Mouse (Mus musculus) NIH3T3 (cell line): ENCODE measurements at regions not wholly inside any gene's neighbourhood (a gene's known extent, or its start where the extent isn't known, plus 50 kb on each side); places are given as distances from the start of the nearest gene placed in this dataset.

Experiments used
- DNase-seq: peaks from one replicate; pipeline ENCODE4 v3.0.0-alpha.2; 2012; ENCODE audit warnings: low read depth

DNA sequence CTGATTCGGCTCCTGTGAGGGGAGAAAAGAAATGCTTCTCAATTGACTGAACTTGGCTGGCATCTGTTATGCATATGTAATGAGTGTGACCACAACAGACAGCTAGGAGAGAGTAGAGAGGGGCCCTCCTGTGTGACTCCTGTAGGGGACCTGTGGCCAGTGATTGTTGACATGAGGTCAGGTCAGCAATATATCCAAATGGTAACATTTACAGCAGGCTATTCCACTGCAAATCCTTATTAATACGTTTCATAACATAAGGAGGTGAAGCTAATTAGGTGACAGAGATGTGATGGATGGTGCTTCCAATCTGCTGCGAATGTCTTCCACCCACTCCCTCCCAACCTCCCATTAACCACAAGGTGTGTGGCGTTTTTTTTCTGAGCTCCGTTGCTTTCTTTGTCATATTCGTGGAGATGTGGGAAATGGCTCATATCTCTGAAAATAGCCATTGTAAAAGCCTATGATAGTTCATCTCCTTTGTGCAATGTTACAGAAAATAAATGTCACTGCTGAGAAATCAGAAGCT lies 309.5 kb downstream of the Irx1 start:
- no peak for DNase-seq

DNA sequence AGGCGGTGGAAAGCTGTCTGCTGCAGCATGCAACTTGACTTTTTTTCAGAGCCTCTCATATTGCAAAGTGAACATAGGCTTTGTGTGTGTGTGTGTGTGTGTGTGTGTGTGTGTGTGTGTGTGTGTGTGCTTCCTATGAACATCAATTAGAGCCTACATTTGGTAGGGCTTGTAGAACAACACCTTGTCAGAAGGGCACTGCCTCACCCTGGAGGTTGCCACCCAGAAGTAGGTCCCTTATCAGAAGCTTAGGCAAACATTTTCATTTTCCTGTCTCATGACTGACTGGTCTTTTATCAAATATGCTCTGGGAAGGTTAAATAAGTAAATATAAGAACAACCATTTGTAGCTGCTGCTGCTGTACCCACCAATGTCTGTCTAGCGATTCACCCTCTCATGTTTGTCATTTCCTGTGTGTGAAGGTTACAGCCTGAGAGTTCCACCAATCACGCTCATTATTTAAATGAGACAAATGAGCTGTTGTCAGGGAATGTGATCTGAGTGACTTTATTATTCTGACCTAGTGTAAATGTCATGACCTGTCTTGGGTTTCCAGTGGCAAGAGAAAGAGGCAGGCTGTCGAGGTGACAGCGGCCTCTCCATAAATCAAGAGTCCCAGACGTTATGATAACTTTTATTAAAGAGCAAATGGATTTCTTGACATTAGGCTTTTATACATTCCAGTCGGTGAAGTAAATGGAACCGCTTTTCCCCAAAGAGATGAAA lies 310.1 kb downstream of the Irx1 start:
- no peak for DNase-seq

DNA sequence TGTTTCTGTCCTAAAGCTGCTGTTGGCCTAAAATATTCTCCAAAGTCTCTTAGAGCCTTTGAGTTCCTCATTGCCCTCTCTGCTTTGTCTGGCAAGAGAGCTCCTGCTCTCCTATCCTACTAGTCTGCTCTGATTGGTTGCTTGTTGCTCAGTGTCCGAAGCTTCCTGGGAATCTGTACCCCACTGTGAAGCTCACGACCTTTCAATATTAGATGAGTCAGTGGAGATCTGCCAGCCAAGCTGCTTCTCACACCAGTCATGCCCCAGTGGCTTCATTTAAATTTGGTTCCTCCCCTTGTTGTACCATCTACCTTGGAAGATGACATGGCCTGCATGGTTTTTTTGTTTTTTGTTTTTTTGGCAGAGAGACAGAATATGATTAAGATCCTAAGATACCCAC lies 313.6 kb downstream of the Irx1 start:
- peak; percentile 22 for DNase-seq

DNA sequence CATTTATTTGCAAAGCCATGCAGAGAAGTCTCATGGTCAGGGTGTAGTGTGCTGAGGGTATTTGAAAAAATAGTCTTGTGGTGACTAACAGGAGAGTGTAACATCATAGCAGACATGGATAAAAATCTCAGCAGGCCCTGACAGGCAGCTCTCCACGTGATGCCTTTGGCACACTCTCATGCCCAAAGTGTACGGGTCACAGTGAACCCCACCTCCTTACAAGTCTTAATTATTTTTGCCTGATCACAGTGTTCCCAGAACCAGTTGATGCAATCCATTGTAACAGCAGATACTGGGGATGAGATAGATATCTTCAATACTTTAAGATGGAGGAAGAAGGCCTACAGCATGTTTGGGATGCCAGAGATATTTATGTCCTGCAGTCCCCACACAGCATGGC lies 314.5 kb downstream of the Irx1 start:
- DNase-seq, result peak; percentile 19

DNA sequence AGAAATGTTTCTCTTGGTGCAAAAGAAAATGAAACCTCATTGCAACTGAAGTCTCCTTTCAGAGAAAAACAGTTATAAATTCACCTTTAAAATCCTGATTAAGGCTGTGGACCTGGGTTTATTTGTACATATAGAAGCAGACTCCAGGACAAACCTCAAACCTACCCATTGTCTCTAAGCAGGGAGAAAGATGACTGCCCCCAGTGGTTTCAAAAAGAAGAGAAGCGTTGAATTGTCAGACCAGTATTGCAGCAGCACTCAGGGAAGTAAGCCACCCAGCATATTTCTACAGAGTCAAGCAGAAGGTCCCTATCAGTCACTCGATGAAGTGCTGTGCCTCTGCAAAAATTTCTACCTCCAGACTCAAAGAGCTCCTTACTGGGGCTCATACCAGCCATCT lies 332.1 kb downstream of the Irx1 start:
- no peak for DNase-seq

DNA sequence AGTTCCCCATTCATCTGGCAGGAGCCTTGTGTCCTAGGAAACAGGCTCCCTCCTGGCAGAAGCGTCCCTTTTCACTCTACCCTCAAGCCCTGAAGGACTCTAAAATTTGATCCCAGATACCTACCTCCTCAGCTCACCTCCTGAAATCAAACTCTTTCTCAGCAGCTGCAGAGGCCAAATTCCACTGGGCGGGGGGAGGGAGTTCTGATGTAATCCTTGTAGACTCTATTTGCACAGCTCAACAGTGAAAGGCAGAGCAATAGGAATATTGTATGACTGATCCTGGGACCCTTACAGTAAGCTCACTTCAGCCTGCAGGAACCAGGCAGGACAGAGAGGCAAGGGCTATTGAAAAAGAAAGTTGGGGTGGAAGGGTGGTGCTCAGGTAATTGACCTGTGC lies 346.3 kb downstream of the Irx1 start:
- DNase-seq, result no peak

DNA sequence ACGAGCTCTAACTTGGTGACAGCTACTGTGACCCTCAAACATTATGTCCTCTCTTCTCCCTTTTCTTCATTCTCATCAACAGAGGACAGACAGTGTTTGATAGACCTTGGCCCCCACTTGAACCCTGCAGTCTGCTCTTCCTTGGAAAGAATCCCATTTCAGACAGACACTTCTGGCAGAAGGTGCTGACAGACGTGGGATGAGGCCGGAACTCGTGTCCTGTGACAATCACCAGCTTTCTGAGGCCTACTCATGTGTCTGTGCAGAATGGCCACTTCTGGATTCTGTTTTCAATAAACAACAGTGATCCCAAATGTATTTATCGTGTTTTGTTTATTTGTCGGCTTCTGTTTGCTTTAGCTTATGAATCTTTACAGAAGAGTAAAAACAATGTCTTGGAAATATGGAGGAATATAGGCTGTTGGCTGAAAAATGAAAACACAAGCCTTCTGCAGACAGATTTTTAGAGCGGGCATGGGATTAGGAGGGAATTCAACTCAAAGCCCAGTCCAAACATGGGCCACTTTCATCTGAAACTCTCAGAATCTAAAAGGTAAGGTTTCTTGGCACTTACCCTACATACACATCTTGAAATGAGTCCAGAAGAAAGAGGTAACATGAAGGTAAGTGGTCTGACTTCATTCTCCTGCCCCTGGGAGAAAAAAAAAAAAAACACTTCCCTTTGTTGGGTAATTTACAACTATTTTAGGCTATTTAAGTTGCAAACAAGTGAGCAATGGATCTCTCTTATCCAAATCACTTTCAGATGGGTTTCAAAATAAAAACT lies 350.9 kb downstream of the Irx1 start:
- DNase-seq, result no peak

DNA sequence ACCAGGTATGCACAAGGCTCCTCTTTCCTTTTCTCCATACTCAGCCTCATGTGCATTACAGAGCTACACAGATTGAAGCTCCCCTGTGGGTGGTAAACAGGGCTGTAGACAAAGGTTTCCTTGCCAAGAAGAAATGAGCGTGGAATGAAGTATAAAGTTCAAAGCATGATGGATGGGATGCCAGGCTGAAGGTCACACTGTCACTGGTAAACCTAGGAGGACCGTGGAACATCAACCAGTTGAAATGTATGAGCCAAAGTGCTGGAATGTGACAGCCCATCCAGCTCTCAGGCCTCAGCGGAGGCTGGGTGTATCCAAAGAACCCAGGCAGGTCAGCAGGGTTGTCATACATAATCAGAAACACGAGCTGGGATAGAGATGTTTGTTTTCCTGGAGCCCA lies 381.0 kb downstream of the Irx1 start:
- no peak for DNase-seq

DNA sequence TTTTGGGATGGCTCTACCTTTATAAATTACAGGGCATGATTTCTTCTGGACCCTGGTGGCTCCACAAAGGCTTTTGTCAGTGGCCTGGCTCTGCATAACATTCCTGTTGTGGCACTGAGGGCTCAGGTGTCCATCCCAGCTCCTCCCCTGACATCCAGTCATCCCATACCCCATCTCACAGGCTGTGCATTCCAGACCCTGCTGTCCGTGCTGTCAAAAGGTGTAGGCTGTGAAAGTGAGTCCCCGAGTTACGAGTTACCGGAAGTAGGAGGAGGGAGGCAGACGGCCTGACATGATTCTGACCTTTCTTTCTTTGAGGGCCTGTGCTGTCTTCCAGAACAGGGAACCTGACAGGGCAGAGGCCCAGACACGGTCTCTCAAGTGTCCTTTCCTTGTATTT lies 397.6 kb downstream of the Irx1 start:
- no peak for DNase-seq

DNA sequence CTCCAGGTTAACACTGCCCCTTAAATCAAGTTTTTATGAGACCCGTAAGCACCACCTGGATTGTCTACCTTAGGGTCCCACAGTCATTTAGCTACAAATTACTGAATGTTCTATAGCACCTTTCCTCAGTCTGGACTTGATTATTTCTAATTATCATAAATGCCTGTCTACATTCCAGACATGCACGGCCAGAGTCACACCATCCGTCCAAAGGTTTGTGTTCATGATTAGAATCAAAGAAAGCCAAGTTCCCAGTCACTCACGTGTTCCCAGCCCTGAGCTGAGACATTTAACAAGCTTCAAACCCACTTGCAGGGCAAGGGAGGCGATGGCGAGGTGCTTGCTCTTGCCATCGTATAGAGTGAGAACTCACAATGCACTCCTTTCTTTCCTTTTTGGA lies 398.1 kb downstream of the Irx1 start:
- DNase-seq, result no peak

DNA sequence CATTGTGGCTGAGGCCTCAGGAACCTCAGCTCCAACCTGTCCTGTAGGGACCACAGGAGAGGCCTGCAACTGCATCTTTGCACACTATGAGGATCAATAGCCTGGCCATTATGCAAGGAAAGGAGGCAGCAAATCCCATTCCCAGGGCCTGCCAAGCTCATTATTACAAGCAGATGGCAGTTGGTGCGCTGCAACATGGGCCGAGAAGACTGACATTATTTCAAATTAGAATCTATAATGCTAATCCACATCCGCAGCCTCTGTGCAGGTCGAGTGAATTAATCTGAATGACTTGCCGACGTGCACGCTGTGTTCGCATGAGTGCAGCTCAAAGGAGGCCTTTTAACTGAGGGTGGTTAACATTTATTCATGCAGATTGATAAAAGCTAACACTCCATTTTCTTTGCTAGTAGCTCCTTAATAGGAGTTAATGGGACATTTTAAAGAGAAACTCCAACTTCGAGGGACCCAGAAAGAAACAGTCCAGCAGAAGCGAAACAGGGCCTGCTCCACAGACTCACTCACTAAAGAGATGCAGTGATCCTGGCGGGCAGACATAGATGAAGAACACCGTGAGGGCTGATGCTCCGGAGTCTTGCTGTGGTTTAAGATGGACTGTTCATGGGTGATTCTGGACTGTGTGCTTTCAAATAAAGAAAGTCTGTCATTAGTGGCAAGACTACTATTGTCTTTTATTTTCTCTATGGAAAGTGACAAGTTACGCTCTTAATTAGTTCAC lies 404.9 kb downstream of the Irx1 start:
- DNase-seq, result no peak

DNA sequence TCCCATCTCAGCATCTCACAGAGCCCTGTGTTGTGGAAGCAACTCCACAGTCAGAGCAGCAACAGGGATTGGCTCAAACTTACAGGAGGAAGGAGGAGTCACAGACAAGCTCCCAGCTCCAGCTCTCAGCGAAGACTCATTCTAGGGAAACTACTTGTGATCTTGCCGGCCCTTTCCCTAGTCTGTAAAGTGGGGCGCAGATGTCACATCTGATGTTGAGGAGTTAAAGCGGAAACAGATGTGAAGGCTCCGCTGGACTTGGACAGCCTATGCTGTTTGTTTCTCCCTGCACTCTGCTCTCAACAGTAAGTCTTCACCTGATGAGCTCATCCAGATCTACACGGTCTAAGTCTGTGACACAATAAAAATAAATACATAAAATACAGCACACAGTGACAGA lies 408.1 kb downstream of the Irx1 start:
- no peak for DNase-seq

DNA sequence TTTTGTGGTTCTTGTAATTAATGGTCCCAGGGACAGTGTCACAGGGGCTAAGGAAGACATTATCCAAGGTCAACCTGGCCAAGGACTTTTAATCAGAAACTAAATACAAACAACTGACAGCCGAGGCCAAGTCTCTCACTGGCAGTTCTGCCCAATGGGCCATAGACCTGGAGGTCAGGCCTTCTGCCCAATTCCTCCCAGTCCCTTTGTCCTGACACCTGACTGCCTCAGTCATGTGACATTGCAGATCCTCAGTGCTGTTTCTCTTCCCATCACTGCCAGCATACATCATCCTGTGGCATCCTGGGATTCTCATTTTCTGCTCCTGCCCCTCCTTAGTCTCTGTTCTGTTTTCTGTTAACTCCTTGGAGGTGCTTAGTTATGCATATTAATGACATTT lies 413.4 kb downstream of the Irx1 start:
- no peak for DNase-seq

DNA sequence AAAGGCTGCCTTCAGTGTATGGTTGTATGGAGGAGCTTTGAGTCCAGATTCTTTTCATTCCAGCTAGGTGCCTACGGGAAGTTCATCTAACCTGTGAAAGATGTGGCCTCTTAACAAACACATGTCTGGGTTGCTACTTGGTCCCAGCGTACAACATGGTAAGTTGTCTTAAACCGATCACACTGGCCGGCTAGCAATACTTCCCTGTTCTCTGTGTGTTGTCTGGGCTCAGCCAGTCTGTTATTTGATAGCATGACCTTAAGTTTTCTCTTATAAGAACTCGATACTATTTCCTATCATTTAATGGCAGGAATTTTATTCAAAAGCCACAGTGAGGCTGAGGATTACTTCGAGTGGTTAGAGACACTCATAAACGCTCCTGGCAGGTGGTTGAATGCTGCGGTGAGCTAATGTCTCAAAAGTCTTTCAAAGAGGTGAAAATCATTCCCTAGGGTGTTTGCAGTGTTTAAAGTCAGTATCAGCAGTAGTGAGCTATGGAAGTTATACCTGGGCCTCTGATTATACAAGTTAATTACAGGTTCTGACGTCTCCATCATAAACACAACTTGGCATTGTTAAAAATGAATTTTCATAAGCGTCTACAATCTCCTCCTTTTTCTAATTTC lies 414.2 kb downstream of the Irx1 start:
- no peak for DNase-seq

DNA sequence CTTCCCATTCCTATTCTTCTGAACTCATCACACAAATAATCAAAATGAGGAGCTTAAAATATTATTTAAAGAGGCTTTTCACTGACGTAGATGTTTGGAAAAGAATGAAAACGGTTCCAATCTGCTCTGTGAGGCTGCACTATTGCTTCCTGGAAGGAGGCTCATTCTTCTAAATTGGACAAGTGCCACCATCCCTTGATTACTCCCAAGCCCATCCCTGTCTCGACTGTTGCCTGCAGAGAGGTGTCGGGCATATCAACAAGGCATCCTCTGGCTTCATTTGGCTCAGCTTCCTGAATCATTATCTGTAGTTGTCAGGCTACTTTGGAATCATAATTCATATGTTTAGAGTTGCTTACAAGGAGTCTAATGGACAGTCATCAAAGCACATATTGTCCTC lies 425.3 kb downstream of the Irx1 start:
- DNase-seq, result no peak

DNA sequence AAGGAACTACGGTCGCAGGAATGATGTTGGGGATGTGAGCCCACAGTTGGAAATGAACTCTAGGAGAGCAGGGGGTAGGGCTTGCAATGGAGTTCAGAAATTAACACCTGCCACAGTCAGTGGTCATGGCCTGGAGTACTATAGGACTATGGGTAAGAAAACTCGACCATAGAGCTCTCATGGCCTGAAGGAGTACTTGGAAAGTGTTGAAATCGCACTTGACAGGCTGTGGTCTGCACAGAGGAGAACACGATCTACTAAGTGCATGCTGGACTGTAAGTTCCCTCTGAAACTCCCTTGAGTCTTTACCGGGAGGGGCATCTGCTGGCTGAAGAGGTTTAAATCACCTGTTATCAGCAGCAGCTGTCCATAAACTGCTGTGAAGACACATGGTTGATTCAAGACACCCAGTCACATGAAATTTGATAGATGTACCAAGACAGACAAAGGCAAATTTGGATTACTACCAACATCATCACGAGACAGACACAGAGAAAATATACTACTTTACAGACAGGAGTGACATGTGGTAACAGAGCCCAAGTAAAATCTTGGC lies 430.6 kb downstream of the Irx1 start:
- DNase-seq, result no peak

DNA sequence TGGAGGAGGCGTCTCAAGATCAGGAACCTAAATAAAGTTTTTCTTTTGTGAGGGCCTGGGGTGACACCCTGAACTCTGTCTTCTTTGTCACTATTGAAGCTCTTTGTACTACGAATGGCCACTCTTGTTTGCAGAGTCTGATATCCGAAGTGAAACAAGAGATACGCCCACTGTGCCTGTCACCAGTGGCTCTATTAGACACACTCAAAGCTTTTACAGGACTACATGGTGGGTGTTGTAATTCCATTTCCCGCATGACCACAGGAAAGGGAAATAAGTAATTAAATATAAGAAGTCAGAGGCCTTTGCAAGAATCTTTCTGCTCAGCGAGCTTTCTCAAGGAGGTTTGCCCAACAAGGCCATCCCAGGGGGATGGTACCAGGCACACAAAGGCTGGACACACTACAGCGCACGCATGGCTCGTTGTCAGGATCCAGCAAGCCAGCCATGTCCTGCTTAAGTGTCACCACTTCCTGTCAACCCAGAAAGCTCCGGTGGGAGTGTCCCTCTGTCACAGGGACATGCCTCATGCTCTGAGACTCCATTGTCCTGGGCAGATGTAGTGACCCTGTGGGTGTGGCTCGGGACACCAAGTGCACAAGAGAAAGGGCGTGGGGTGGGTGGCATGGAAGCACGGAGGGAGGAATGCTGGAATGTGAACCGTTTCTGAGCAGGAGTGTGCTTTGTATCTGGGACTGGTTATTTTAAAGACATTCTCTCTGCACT lies 434.0 kb downstream of the Irx1 start:
- no peak for DNase-seq

DNA sequence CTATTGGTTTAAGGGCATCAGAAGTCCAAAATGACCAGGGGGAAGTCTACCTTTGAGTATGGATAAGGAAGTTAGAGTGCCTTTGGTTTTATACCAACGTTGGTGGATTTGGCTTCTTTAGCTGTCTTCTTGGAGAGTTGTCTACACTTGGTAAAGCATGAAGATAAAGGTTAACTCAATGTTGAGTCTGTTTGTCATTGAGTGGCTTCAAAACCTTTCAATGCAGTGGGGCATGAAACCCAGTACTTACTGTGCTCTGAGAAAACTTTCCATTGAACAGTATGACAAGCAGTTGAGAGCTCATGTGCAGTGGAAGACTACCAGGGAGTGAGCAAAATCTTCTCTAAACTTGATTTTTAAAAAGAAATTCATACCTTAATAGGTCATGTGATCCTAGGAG lies 445.7 kb downstream of the Irx1 start:
- DNase-seq, result no peak

DNA sequence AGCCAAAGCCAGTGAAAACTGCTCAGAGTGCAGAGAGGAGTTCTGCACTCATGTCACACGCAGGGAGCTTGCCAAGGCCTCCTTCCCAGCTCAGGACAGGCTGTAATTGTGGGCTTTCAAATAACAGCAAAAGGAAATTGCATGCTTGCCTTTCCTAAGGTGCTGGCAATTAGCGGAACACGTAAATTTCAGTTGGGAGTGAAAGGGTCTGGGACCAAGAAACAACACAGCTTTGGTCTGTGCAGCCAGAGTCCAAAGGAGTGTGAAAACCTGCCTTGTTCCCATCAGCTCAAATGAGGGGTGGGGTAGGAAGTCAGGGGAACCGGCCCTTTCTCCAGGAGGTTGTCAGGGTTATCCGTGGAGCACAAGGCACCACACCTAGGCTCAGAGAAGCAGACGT lies 450.3 kb downstream of the Irx1 start:
- no peak for DNase-seq

DNA sequence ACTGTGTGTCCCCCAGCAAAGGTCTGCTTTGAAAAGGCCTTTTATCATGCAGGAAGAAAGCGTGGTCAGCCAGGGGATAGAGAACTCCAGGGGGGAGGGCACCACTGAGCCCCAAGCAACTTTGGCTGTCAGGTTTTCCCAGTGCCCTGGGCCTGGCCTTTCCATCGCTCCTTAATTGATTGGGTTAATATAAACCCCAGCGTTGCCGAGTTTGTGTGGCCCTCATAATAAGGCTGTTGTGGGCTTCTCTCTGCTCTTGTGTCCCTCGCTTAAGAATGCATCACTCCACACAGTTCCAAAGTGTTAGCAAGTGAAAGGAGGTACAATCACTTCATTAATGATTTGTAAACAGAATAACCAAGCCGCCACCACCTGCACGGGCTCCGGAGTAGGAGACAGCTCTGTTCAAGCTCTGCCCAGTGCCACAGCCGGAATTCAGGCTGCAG lies 455.5 kb downstream of the Irx1 start:
- no peak for DNase-seq

DNA sequence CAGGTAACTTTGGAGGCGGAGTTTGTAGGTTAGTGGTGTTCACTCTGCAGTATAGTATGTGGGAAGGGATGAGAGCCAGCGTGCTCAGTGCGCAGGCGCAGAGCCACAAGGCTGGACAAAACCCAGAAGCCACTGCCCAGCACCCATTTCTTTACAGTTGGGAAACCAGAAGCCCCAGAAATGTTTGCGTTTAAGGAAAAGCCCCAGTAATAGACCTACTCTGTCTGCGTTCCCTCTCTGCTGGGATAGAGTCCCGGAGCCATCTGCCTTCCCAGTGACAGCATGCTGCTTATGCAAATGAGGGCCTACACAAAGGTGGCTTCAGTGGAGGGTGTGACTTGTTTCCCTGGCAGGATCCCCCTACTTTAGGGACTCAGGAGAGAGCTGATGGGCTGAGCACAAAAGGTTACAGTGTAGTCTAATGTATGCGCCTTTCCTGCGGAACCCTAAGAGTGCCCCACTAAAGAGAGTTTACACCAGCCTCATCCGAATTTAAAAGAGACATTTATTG lies 456.0 kb downstream of the Irx1 start:
- DNase-seq, result no peak
